Mouse (Mus musculus) left cerebral cortex, adult 9 months (tissue): ENCODE results near the gene Fam205a4.
"Not testable (repeated sequence)": the region's sequence is repeated elsewhere in the genome, so short reads cannot be mapped to it uniquely, and the experiment has no call there.

ENCODE experiments used
- DNase-seq, 2 experiments: peaks; one replicate each; pipeline ENCODE4 v3.0.0; 2022; ENCODE audit warnings: low spot score in 2 of 2

Fam205a4 gene

DNA sequence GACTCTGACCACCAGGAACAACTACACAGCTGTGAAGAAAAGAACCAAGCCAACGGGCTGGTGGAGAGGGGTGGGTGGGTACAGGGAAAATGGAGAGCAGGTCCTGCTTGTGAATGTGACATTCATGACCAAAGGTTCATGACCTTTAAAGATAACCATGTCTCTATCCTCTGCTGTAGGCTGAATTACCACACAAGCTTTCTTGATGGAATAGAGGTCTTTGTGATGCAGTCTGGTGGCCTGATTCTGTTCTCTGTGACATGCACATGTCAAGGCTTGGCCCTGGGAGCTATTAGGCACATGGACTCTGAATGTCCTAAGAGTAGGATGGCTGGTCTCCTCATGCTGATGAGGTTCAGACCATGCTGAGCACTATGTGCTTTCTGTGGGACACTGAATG is at the start of gene Fam205a4:
Gene Fam205a4 (plus strand): TSS at position 301 of the 400 bp plus-strand sequence.
- DNase-seq, result not testable (repeated sequence)

DNA sequence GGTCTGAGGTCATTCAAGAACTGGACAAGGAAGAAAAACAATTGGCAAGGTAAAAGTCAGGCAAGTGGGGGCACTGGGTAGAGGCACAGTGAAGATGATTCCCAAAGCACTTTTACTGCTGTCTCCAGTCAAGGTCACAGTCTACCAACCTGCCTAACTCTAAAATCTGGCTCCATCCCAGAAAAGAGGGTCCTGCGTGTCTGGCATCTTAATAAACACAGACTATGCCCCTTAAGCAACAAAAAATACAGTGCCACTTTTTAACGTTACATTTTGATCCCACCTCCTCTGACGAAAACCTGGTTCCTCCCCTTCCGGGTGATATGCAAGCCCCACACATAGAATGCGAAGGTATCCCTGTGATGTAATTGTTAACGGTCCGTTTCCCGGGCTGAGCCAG is 24.6 kb upstream of the Fam205a4 start, which contains the start of gene Gm20878:
Gene Gm20878 (plus strand): TSS at position 301 of the 400 bp plus-strand sequence.
- DNase-seq, result not testable (repeated sequence)
